Mouse (Mus musculus): ENCODE results near the gene Taf9. TPM values are rescaled to one million over a fixed set of nuclear protein-coding genes. Genes with fewer than 3 reads are reported as not detected.

Taf9 gene
- polyA plus RNA-seq, 1 experiment from 2014 or later, result 8.9 TPM

DNA sequence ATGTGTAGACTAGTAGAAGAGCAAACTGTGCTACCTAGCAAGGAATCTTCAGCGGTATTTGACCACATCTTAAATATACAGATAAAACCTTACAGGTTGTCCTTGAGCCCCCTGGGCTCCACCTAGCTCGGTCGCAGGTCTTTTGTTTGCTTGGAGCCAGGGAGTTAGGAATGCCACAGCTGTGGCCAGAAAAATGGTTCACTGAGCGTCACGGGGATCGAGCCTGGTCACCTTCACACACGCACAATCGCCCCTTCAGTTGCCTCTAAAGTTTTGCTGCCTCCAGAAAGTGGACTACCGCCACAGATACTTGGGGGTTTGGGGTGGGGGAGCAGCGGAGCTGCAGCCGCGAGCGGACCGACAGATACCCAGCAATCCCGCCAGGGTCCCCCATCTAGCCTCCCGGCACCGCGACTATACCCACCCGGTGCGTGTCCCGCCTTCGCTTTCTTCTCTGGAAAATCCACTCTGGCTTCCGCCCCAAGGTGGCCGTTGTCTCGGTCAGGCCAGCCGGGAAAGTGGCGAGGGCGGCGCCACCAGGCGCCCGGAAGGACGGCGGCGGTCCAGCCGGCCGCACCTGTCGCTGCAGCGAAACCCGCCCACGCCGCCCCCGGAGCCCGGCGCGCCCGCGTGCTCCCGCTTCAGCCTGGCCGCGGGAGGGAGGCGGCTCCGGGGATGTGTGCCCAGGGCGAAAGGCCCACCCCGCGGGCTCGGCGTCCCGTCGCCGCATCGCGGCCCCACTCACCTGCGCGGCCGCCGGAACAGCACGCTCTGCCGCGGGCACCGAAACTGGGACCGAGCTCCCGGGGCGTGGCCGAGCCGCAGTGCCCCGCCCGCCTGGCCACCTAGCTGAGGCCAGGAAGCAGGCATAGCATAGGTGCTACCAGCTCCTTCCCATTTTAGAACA, 34.9 kb upstream of the Taf9 start, which contains the start of gene Marveld2:
Gene Marveld2, minus strand, starts transcription at position 791 of the 907 bp plus-strand sequence.
- Histone ChIP-seq H3K9me3 (ENCODE audit: low read length) (no peaks in the 10 kb centered on the region), H3K4me3 (ENCODE audit: low read length) (peak within 1 kb of the TSS; percentile 65), H3K36me3 (ENCODE audit: insufficient read depth, low read length) (peaks cover 28% of the 10 kb centered on the region), H3K4me2 (replicated peaks; ENCODE audit: low read depth, low read length) (peak within 1 kb of the TSS; percentile 73), H3K4me1 (ENCODE audit: insufficient read depth, low read length) (peaks cover 3% of the 10 kb centered on the region; the same call in 1 of the 2 replicates), H3K27me3 (ENCODE audit: insufficient read depth, low read length) (no peaks in the 10 kb centered on the region), H3K27ac (ENCODE audit: low read length) (peak within 1 kb of the TSS; percentile 76), H3K9ac (replicated peaks; ENCODE audit: low read length) (peak within 1 kb of the TSS; percentile 74)
- 1% methylated on average over 74 of the region's 77 CpGs for WGBS
- peak; percentile 91 for ATAC-seq (ENCODE audit: low FRiP score, low TSS enrichment)

DNA sequence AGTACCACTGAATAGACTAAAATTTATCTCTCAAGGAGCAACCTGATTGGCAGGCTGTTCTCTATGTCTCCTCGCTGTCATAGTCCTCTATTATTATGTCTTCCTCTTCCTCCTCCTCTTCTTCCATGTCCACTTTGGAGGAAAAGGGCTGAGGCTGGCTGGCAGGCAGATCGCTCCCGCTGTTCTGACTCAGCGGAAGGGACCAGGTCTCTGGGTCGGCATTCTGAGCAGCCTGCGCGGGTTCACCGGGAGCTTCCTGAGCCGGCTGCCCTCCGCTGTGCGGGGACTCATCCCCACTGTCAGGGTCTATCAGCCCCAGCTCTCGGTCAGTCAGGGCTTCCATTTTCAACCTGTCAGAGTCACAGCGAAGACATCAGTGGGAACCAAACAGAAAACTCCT, 33.8 kb upstream of the Taf9 start:
- Histone ChIP-seq H3K4me3 (ENCODE audit: low read length) (no peak overlapping the region), H3K36me3 (ENCODE audit: insufficient read depth, low read length) (peaks cover 28% of the 10 kb centered on the region), H3K4me2 (replicated peaks; ENCODE audit: low read depth, low read length) (no peak overlapping the region), H3K4me1 (ENCODE audit: insufficient read depth, low read length) (peaks cover 3% of the 10 kb centered on the region; the same call in 1 of the 2 replicates), H3K9ac (replicated peaks; ENCODE audit: low read length) (no peak overlapping the region), H3K27me3 (ENCODE audit: insufficient read depth, low read length) (no peaks in the 10 kb centered on the region), H3K9me3 (ENCODE audit: low read length) (no peaks in the 10 kb centered on the region), H3K27ac (ENCODE audit: low read length) (no peak overlapping the region)
- no peak for ATAC-seq (ENCODE audit: low FRiP score, low TSS enrichment)
- WGBS, result 87% methylated on average over 13 of the region's 13 CpGs

DNA sequence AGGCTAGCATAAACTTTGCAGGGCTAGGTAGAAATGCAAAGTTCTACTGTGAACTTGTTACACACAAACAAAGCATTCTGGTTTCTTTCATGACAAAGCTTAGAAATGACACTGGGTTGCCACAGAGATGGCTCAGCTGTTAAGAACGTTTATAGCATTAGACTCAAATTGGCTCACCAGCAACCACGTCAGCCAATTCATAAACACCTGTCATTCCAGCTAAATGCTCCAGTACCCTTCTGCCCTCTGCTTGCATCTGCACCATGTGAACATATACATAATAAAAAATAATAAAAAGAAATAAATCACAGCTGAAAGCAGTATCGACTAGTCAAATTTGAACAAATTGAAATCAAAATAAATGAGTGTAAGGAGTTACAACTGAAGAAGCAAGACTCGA, 29.1 kb upstream of the Taf9 start:
- H3K4me2 ChIP-seq (replicated peaks; ENCODE audit: low read depth, low read length), result no peak overlapping the region
- no peak overlapping the region for H3K9ac ChIP-seq (replicated peaks; ENCODE audit: low read length)
- ATAC-seq (ENCODE audit: low FRiP score, low TSS enrichment), result no peak
- H3K4me3 ChIP-seq (ENCODE audit: low read length), result no peak overlapping the region
- peaks cover 50% of the 10 kb centered on the region for H3K36me3 ChIP-seq (ENCODE audit: insufficient read depth, low read length)
- H3K27ac ChIP-seq (ENCODE audit: low read length), result no peak overlapping the region
- no peaks in the 10 kb centered on the region for H3K4me1 ChIP-seq (ENCODE audit: insufficient read depth, low read length)
- no peaks in the 10 kb centered on the region for H3K27me3 ChIP-seq (ENCODE audit: insufficient read depth, low read length)
- 85% methylated on average over 4 of the region's 4 CpGs for WGBS
- no peaks in the 10 kb centered on the region for H3K9me3 ChIP-seq (ENCODE audit: low read length)

DNA sequence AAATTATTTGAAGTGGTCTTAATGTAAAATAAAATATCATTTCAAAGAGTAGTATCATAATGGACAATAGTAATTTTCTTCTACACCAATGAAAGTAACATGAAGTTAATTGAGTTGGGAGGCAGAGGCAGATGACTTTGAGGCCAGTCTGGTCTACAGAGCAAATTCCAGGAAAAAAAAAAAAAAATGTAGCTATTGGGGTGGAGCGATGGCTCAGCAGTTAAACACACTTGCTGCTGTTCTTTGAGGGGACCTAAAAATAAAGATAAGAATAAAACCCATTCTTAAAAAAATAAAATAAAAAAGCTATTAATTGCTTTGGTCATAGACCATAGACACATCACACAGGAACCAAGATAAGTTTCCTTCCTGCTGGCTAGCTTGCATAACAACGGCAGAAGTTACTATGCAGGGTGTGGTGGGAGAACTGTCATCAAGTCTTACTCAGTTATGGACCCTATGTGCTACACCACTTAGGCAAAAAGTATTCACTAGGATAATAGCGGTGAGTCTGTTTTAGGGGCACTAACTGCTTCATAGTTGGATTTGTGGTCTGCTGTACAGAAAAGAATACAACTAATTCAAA, 17.2 kb upstream of the Taf9 start:
- Histone ChIP-seq H3K27ac (ENCODE audit: low read length) (no peak overlapping the region), H3K27me3 (ENCODE audit: insufficient read depth, low read length) (no peaks in the 10 kb centered on the region), H3K4me1 (ENCODE audit: insufficient read depth, low read length) (no peaks in the 10 kb centered on the region), H3K36me3 (ENCODE audit: insufficient read depth, low read length) (peaks cover 42% of the 10 kb centered on the region), H3K4me2 (replicated peaks; ENCODE audit: low read depth, low read length) (no peak overlapping the region), H3K9me3 (ENCODE audit: low read length) (no peaks in the 10 kb centered on the region), H3K4me3 (ENCODE audit: low read length) (no peak overlapping the region), H3K9ac (replicated peaks; ENCODE audit: low read length) (no peak overlapping the region)
- WGBS, result 88% methylated on average over 3 of the region's 3 CpGs
- no peak for ATAC-seq (ENCODE audit: low FRiP score, low TSS enrichment)

DNA sequence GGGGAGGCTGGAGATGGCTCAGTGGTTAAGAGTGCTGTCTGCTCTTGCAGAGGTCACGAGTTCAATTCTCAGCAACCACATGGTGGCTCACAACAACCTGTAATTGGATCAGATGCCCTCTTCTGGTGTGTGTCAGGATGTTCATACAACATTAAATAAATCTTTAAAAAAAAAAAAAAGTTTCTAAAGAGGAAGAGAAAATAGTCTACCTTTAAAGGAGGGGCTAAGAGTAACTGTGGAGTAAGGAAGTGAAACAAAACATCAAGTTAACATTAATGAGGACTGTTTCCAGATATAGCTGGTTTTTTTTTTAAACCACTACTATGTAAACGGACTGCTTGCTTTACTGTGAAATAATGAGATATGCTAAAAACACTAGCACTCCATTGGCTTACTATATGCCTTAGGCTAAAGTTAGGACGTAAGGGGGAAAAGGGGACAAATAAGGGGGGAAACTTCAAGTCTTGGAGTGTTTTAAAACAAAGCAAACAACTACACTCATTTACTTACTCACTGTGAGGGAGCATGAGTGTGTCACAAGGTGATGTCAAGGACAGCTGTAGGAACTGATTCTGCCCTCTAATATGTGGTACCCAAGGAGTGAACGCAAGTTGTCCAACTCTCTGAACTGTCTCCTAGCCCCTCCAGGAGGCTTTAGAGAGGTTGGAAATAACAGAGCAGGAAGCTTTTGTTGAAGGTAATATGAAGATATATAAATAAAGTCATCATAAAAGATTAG, 8.7 kb upstream of the Taf9 start:
- Histone ChIP-seq H3K27ac (ENCODE audit: low read length) (no peak overlapping the region), H3K4me1 (ENCODE audit: insufficient read depth, low read length) (no peaks in the 10 kb centered on the region), H3K9ac (replicated peaks; ENCODE audit: low read length) (no peak overlapping the region), H3K9me3 (ENCODE audit: low read length) (no peaks in the 10 kb centered on the region), H3K4me2 (replicated peaks; ENCODE audit: low read depth, low read length) (no peak overlapping the region), H3K36me3 (ENCODE audit: insufficient read depth, low read length) (peaks cover 48% of the 10 kb centered on the region), H3K27me3 (ENCODE audit: insufficient read depth, low read length) (no peaks in the 10 kb centered on the region), H3K4me3 (ENCODE audit: low read length) (no peak overlapping the region)
- ATAC-seq (ENCODE audit: low FRiP score, low TSS enrichment), result no peak
- 84% methylated on average over 4 of the region's 4 CpGs for WGBS

DNA sequence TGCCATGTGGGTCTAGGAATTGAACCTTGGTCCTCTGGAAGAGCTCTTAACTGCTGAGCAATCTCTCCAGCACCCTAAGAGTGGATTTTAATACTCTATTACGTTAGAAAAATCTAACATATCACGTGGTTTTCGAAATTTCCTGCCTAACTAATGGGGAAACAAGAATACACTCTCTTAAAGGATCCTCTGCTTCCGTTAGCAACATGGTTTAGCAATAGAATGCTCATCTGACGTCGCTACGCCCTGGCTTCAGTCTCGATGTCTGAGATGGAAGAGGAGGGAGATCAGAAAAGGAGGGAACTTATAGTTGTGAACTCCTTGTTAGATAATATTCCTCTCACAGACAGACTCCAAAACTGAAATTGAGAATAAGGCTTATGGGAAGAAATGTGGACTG, 3.2 kb upstream of the Taf9 start:
- Histone ChIP-seq H3K27ac (ENCODE audit: low read length) (no peak overlapping the region), H3K9me3 (ENCODE audit: low read length) (no peaks in the 10 kb centered on the region), H3K4me1 (ENCODE audit: insufficient read depth, low read length) (peaks cover 10% of the 10 kb centered on the region), H3K4me3 (ENCODE audit: low read length) (no peak overlapping the region), H3K36me3 (ENCODE audit: insufficient read depth, low read length) (peaks cover 33% of the 10 kb centered on the region), H3K27me3 (ENCODE audit: insufficient read depth, low read length) (no peaks in the 10 kb centered on the region), H3K4me2 (replicated peaks; ENCODE audit: low read depth, low read length) (no peak overlapping the region), H3K9ac (replicated peaks; ENCODE audit: low read length) (no peak overlapping the region)
- WGBS, result 94% methylated on average over 8 of the region's 8 CpGs
- ATAC-seq (ENCODE audit: low FRiP score, low TSS enrichment), result no peak

DNA sequence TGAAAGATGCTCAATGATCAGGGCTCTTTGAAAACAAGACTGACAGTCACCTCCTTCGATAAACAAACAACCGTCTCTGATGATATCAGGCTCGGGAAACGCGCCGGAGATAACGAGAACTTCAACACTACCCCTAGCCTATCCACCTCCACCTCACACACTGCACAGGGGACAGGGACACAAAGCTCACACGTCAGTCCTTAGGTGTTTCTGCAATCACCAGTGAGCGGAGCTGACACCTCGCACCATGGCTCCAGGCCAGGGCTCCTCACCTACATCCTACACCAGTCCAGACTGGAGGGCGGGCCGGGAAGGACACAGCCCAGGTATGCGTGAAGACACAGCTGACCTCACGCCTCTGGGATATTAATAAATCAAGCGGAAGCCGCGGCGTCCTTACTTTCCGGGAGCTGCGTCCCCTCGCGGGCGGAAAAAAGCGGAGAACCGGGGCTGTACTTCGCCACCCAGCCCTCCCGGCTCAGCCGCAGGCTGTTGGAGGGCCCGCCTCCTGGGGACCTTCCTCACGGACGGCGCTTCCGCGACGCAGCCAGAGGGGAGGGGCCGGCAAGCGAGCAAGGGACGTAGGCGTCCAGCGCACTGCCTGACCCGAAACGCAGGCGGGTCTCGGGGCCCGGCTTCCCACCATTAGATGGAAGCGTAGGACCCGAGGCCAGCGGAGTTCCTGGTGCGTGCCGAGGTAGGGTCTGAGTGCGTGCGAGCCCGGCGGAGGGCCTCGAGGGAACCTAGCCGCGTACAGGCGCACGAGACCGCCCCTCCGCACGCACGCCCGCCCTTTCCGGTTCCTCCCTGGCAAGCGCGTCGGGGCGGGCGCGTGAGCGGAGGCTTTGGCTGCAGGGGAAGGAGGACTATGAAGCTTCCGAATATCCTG, 585 bp upstream of the Taf9 start, which contains the start of the genes Ak6 and Rad17:
Gene Ak6, plus strand, starts transcription at position 430 of the 889 bp plus-strand sequence.
Gene Rad17, minus strand, starts transcription at position 502 of the 889 bp plus-strand sequence.
- Histone ChIP-seq H3K4me3 (ENCODE audit: low read length) (peak within 1 kb of the TSS; percentile 96), H3K27me3 (ENCODE audit: insufficient read depth, low read length) (no peaks in the 10 kb centered on the region), H3K9ac (replicated peaks; ENCODE audit: low read length) (peak within 1 kb of the TSS; percentile 93), H3K9me3 (ENCODE audit: low read length) (no peaks in the 10 kb centered on the region), H3K36me3 (ENCODE audit: insufficient read depth, low read length) (peaks cover 17% of the 10 kb centered on the region), H3K4me2 (replicated peaks; ENCODE audit: low read depth, low read length) (peak within 1 kb of the TSS; percentile 79), H3K27ac (ENCODE audit: low read length) (peak within 1 kb of the TSS; percentile 98), H3K4me1 (ENCODE audit: insufficient read depth, low read length) (peaks cover 10% of the 10 kb centered on the region)
- under 1% methylated on average over 58 of the region's 73 CpGs for WGBS
- peak; percentile 96 for ATAC-seq (ENCODE audit: low FRiP score, low TSS enrichment)

DNA sequence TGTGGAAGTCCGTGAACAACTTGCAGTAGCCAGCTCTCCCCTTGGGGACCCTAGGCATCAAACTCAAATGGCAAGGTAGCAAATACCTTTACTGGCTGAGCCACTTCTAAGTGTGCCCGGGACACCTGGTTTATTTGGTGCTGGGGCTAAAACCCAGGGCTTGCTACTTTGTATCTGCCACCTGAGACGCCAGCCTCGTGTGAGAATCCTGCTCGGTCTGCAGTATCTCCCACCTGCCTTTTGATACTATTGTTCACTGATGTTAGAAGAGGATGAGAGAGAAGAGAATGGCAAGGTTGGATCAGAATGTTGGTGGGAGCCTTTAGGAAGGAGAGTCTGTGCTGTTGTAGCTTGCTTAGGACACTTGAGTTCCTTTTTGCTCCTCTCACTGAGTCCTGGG, 6.7 kb downstream of the Taf9 start:
- Histone ChIP-seq H3K27me3 (ENCODE audit: insufficient read depth, low read length) (no peaks in the 10 kb centered on the region), H3K36me3 (ENCODE audit: insufficient read depth, low read length) (0 out of 2 replicates have a peak, but pooled peaks cover 3% of the 10 kb centered on the region), H3K4me2 (replicated peaks; ENCODE audit: low read depth, low read length) (no peak overlapping the region), H3K27ac (ENCODE audit: low read length) (no peak overlapping the region), H3K4me3 (ENCODE audit: low read length) (no peak overlapping the region), H3K9ac (replicated peaks; ENCODE audit: low read length) (no peak overlapping the region), H3K9me3 (ENCODE audit: low read length) (no peaks in the 10 kb centered on the region), H3K4me1 (ENCODE audit: insufficient read depth, low read length) (no peaks in the 10 kb centered on the region)
- WGBS, result 93% methylated on average over 5 of the region's 5 CpGs
- ATAC-seq (ENCODE audit: low FRiP score, low TSS enrichment), result no peak

Measured in kidney, embryonic 16.5 days (tissue).